Mouse (Mus musculus) embryonic facial prominence, embryonic 12.5 days (tissue): Measurements from ENCODE around the gene Fam76a. TPM values are rescaled to one million over a fixed set of nuclear protein-coding genes. Genes with fewer than 3 reads are reported as not detected.

Source experiments
- ATAC-seq: fragments of 200-750 bp; cut with Nextera tagmentation; 2 replicates; pipeline ENCODE4 v1.8.0; 2017; ENCODE audit not compliant: insufficient number of reproducible peaks, insufficient read depth, low FRiP score, low TSS enrichment
- H3K27ac ChIP-seq: fragments of 300-500 bp; sonication (generic); 2 replicates; pipeline ENCODE4 v1.5.1; 2016; ENCODE audit warnings: mild to moderate bottlenecking
- H3K27me3 ChIP-seq: fragments of 300-500 bp; sonication (generic); 2 replicates; pipeline ENCODE4 v1.6.1; 2016; ENCODE audit warnings: mild to moderate bottlenecking, moderate library complexity
- H3K36me3 ChIP-seq: fragments of 300-500 bp; sonication (generic); 2 replicates; pipeline ENCODE4 v1.6.1; 2016; ENCODE audit warnings: mild to moderate bottlenecking
- H3K4me1 ChIP-seq: fragments of 300-500 bp; sonication (generic); 2 replicates; pipeline ENCODE4 v1.6.1; 2016
- H3K4me2 ChIP-seq: fragments of 300-500 bp; sonication (generic); replicated peaks from 2 replicates; pipeline ENCODE4 v1.6.1; 2016; ENCODE audit warnings: mild to moderate bottlenecking, moderate library complexity
- H3K4me3 ChIP-seq: fragments of 300-500 bp; sonication (generic); 2 replicates; pipeline ENCODE4 v1.5.1; 2016; ENCODE audit warnings: mild to moderate bottlenecking
- H3K9ac ChIP-seq: fragments of 300-500 bp; sonication (generic); 2 replicates; pipeline ENCODE4 v1.6.1; 2016; ENCODE audit warnings: mild to moderate bottlenecking, moderate library complexity
- H3K9me3 ChIP-seq: fragments of 300-500 bp; sonication (generic); 2 replicates; pipeline ENCODE4 v1.6.1; 2016; ENCODE audit warnings: mild to moderate bottlenecking, moderate library complexity
- WGBS: fragments of 180-500 bp; shearing (Covaris S2); methylation state at CpG from one replicate; pipeline ENCODE4 v1.1.7; 2016; 5-methylcytosine and 5-hydroxymethylcytosine counted together
- polyA plus RNA-seq: library from polyadenylated mRNA; unstranded; fragments of >200 nt; fragmentation: Nextera tagmentation; extraction: Ambion mirVana; gene quantifications from 2 replicates; pipeline ENCODE4 v1.2.1, GENCODE M21; 2016

Fam76a gene
- polyA plus RNA-seq = 37.7 and 40.9 TPM in 2 replicates

- peak; percentile 98 for ATAC-seq
- under 1% methylated on average over 49 of the region's 53 CpGs for WGBS
- peak within 1 kb of the TSS; percentile 82 for H3K27ac ChIP-seq
- peaks cover 5% of the 10 kb centered on the region; the same call in 1 of the 2 replicates for H3K4me1 ChIP-seq
- no peaks in the 10 kb centered on the region for H3K27me3 ChIP-seq
- peak within 1 kb of the TSS; percentile 88 for H3K9ac ChIP-seq
- H3K4me2 ChIP-seq = peak within 1 kb of the TSS; percentile 80
- H3K36me3 ChIP-seq = 0 out of 2 replicates have a peak, but pooled peaks cover 6% of the 10 kb centered on the region
- peak within 1 kb of the TSS; percentile 96 for H3K4me3 ChIP-seq
- no peaks in the 10 kb centered on the region for H3K9me3 ChIP-seq
Observed at GRCm38 (mm10) chr4:132922558-132923008, at the start of gene Fam76a. Gene Fam76a (minus strand): TSS chr4:132922558.

- Histone ChIP-seq H3K4me2 (no peak overlapping the region), H3K9me3 (no peaks in the 10 kb centered on the region), H3K4me3 (no peak overlapping the region), H3K4me1 (peaks cover 22% of the 10 kb centered on the region), H3K27ac (no peak overlapping the region), H3K9ac (no peak overlapping the region), H3K27me3 (peaks cover 39% of the 10 kb centered on the region), H3K36me3 (no peaks in the 10 kb centered on the region)
- no peak for ATAC-seq
- WGBS = 56% methylated on average over 3 of the region's 3 CpGs
Observed at GRCm38 (mm10) chr4:132972101-132972500, 49.7 kb upstream of the Fam76a start.

DNA sequence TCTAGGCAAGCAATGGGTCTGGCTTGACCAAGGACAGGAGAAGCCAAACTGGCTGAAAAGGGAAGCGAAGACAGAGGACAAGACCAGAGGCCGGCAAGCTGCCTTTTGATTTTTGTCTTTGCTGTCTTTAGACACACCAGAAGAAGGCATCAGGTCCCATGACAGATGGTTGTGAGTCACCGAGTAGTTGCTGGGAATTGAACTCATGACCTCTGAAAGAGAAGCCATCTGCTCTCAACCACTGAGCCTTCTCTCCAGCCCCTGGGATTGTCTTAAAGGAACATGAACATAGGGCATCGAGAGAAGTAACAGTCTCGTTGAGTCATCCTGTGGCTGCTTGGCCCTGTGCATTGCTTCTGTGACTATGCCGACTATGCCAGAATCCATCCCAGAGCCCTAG, 49.2 kb upstream of the Fam76a start:
- no peaks in the 10 kb centered on the region for H3K36me3 ChIP-seq
- H3K27ac ChIP-seq = no peak overlapping the region
- H3K9me3 ChIP-seq = no peaks in the 10 kb centered on the region
- peaks cover 39% of the 10 kb centered on the region for H3K27me3 ChIP-seq
- H3K4me3 ChIP-seq = no peak overlapping the region
- ATAC-seq = no peak
- no peak overlapping the region for H3K9ac ChIP-seq
- H3K4me1 ChIP-seq = peaks cover 22% of the 10 kb centered on the region
- H3K4me2 ChIP-seq = no peak overlapping the region
- 74% methylated on average over 6 of the region's 6 CpGs for WGBS

DNA sequence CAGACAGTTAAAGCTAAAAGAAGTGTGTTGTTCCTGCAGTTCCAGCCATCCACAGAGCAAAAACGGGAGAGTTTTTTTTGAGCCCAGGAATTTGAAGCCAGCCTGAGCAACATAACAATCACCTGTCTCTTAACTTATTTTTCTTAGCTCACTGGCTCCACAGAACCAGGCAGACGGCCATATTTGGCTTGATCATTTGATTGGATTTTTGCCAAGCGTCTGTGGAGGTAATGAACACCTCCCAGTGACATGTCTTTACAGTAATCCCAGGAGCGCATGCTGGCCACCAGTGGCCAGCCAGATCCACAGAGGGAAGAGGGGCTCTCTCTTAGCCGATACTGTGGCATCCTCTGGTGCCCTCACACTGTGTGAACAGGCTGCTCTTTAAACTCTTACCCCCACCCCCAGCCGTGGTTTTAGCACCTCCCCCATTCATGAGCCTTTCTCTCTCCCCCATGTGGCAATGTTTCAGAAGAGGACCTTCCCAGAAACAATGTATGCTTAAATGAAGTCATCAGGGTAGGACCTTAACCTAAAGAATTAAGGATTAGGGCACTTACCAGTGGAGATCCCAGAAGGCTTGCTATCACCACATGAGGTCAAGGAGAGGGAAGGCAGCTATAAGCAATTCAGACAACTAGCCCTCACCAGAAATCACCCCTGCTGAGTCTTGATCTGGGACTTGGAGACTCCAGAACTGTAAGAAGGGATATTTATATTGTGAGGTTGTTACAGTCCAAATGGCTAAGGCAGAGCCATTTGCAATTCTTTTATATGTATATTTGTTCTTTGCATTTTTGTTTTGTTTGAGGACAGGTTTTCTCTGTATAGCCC, 46.0 kb upstream of the Fam76a start:
- peak overlapping the region; percentile 54; the same call in 1 of the 2 replicates for H3K27ac ChIP-seq
- H3K4me2 ChIP-seq = no peak overlapping the region
- H3K27me3 ChIP-seq = peaks cover 9% of the 10 kb centered on the region
- H3K9ac ChIP-seq = no peak overlapping the region
- no peaks in the 10 kb centered on the region for H3K36me3 ChIP-seq
- H3K4me1 ChIP-seq = peaks cover 7% of the 10 kb centered on the region
- no peak overlapping the region for H3K4me3 ChIP-seq
- H3K9me3 ChIP-seq = no peaks in the 10 kb centered on the region
- ATAC-seq = no peak
- WGBS = 47% methylated on average over 6 of the region's 6 CpGs

DNA sequence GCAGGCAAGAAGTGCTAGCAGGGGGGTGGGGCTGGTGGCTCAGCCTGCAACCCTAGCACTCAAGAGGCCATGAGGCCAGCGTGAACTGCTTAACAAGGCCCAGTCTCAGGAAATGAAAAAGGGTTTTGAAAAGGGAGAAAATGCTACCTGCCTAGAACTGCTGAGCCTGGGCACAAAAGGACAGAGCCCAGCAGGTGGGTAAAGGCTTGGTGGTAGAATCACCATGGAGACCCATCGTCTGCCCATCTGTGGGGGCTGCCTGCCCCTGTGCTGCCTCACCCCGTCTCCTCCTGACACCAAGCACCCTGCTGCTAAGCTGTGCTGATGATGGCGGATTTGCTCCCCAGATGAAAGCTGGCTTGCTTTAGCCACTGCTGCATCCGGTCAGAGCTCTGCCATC, 42.1 kb upstream of the Fam76a start:
- Histone ChIP-seq H3K9me3 (no peaks in the 10 kb centered on the region), H3K4me3 (no peak overlapping the region), H3K4me2 (no peak overlapping the region), H3K27me3 (no peaks in the 10 kb centered on the region), H3K36me3 (no peaks in the 10 kb centered on the region), H3K9ac (no peak overlapping the region), H3K27ac (no peak overlapping the region), H3K4me1 (peaks cover 23% of the 10 kb centered on the region)
- ATAC-seq = no peak
- 41% methylated on average over 5 of the region's 5 CpGs for WGBS

GRCm38 (mm10) chr4:132964064-132964463, 41.7 kb upstream of the Fam76a start:
- ATAC-seq = no peak

DNA sequence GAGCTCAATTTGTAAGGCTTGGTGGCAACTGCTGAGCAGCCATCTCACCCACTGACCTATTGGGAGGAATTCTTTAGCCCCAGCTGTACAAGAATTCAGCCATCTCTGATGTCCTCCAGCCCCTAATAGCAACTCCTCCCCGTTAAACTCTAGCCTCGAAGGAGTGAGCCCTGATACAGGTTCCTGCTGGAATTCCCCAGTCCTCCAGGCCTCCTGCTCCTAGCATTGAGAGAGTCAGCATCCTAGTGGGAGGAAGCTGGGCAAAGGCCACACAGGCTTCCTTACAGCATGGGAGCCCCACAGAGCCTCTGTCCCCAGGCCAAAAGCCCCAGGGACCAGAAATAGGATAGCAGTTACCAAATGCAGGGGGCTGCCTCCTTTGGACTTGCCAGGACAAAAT, 41.1 kb upstream of the Fam76a start:
- Histone ChIP-seq H3K27ac (peak overlapping the region; percentile 50; the same call in 1 of the 2 replicates), H3K4me2 (no peak overlapping the region), H3K36me3 (no peaks in the 10 kb centered on the region), H3K27me3 (no peaks in the 10 kb centered on the region), H3K4me1 (peaks cover 33% of the 10 kb centered on the region), H3K4me3 (no peak overlapping the region), H3K9ac (no peak overlapping the region), H3K9me3 (no peaks in the 10 kb centered on the region)
- 38% methylated on average over 2 of the region's 2 CpGs for WGBS
- no peak for ATAC-seq

More at GRCm38 (mm10) chr4:132964064-132964463, 41.7 kb upstream of the Fam76a start:
- no peak overlapping the region for H3K4me2 ChIP-seq
- H3K27ac ChIP-seq = no peak overlapping the region
- WGBS = 39% methylated on average over 3 of the region's 3 CpGs
- no peaks in the 10 kb centered on the region for H3K27me3 ChIP-seq
- H3K9ac ChIP-seq = no peak overlapping the region
- H3K4me3 ChIP-seq = no peak overlapping the region
- H3K9me3 ChIP-seq = no peaks in the 10 kb centered on the region
- H3K4me1 ChIP-seq = peaks cover 27% of the 10 kb centered on the region
- H3K36me3 ChIP-seq = no peaks in the 10 kb centered on the region

DNA sequence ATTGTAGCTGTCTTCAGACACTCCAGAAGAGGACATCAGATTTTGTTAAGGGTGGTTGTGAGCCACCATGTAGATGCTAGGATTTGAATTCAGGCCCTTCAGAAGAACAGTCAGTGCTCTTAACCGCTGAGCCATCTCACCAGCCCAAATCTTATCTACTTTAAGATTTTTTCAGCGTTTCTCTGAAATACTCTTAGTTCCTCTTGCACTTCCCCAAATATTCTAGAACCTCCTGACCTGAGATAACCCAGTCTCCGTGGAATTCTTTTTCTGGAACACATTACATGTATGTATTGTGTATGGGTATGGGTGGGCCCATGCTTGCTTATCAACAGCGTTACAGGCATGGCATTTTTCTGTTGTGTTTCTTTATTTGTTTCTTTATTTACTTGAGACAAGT, 40.3 kb upstream of the Fam76a start:
- Histone ChIP-seq H3K9me3 (no peaks in the 10 kb centered on the region), H3K4me2 (no peak overlapping the region), H3K27me3 (no peaks in the 10 kb centered on the region), H3K27ac (no peak overlapping the region), H3K36me3 (no peaks in the 10 kb centered on the region), H3K4me1 (peaks cover 30% of the 10 kb centered on the region), H3K9ac (no peak overlapping the region), H3K4me3 (no peak overlapping the region)
- WGBS = 90% methylated on average over 4 of the region's 4 CpGs
- ATAC-seq = no peak

- H3K27ac ChIP-seq = no peak overlapping the region
- 79% methylated on average over 5 of the region's 5 CpGs for WGBS
- no peak overlapping the region for H3K4me3 ChIP-seq
Observed at GRCm38 (mm10) chr4:132961866-132962265, 39.5 kb upstream of the Fam76a start.

GRCm38 (mm10) chr4:132960864-132961639, 38.7 kb upstream of the Fam76a start:
- H3K27me3 ChIP-seq = no peaks in the 10 kb centered on the region
- peaks cover 30% of the 10 kb centered on the region for H3K4me1 ChIP-seq
- H3K36me3 ChIP-seq = no peaks in the 10 kb centered on the region
- no peak overlapping the region for H3K4me2 ChIP-seq
- WGBS = 69% methylated on average over 13 of the region's 13 CpGs
- no peak overlapping the region for H3K9ac ChIP-seq
- no peak overlapping the region for H3K4me3 ChIP-seq
- peak overlapping the region; percentile 88; the same call in 1 of the 2 replicates for H3K27ac ChIP-seq
- no peak for ATAC-seq
- H3K9me3 ChIP-seq = no peaks in the 10 kb centered on the region

More at GRCm38 (mm10) chr4:132961866-132962265, 39.5 kb upstream of the Fam76a start:
- peaks cover 30% of the 10 kb centered on the region for H3K4me1 ChIP-seq
- no peak for ATAC-seq
- H3K9me3 ChIP-seq = no peaks in the 10 kb centered on the region
- H3K4me2 ChIP-seq = no peak overlapping the region
- H3K9ac ChIP-seq = no peak overlapping the region
- no peaks in the 10 kb centered on the region for H3K36me3 ChIP-seq
- no peaks in the 10 kb centered on the region for H3K27me3 ChIP-seq

DNA sequence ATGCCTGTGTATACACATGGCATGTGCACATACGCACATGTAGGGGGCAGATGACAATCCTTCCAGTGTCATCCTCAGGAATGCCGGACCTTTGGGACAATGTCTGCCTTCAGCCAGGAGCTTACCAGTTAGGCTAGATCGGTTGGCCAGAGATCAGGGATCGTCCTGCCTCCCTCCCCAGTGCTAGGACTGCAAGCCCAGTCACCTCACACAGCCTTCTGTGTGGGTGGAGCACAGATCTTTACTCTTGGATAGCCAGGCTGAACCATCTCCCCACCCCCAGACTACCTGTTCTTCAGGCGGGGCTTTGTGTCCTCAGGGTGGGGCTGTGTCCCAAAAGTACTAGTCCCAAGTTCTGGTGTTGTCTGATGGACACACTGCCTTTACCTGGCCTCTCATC, 38.0 kb upstream of the Fam76a start:
- H3K36me3 ChIP-seq = no peaks in the 10 kb centered on the region

More for the DNA sequence above, 38.0 kb upstream of the Fam76a start:
- Histone ChIP-seq H3K27ac (peak overlapping the region; percentile 88; the same call in 1 of the 2 replicates), H3K4me1 (peaks cover 32% of the 10 kb centered on the region), H3K9ac (no peak overlapping the region), H3K9me3 (no peaks in the 10 kb centered on the region), H3K4me3 (no peak overlapping the region), H3K27me3 (no peaks in the 10 kb centered on the region), H3K4me2 (no peak overlapping the region)
- 51% methylated on average over 5 of the region's 5 CpGs for WGBS
- no peak for ATAC-seq
